Mouse (Mus musculus): ENCODE measurements around the gene Lamb1. TPM values are rescaled to one million over a fixed set of nuclear protein-coding genes. Genes with fewer than 3 reads are reported as not detected.

The Lamb1 gene
- total RNA-seq, 2 experiments from 2014 or later: 155 to 176 TPM

Other genes starting within 250 kb of the Lamb1 start
- gene Fam110c, start 191.4 kb upstream of the Lamb1 start, total RNA-seq (2021): under 1 TPM in 1 of 2 experiments, not detected in 1; 0.09 TPM
- not detected for gene Gm6993, start 24.5 kb upstream of the Lamb1 start, total RNA-seq (2021)
- gene Dld, start 86.2 kb downstream of the Lamb1 start, total RNA-seq (2021): 100 to 1,000 TPM; 175 to 214 TPM
- gene Slc26a3, start 125.6 kb downstream of the Lamb1 start, total RNA-seq (2021): not detected
- gene Cbll1, start 234.4 kb downstream of the Lamb1 start, total RNA-seq (2021): 1 to 10 TPM; 8.6 to 9.5 TPM

All from gastrocnemius, postnatal 10 days (tissue).